Mouse (Mus musculus): ENCODE results near the gene Rnf180. TPM values are rescaled to one million over a fixed set of nuclear protein-coding genes. Genes with fewer than 3 reads are reported as not detected.

The Rnf180 gene
- polyA plus RNA-seq, 1 experiment from 2014 or later, result 8.2 TPM

DNA sequence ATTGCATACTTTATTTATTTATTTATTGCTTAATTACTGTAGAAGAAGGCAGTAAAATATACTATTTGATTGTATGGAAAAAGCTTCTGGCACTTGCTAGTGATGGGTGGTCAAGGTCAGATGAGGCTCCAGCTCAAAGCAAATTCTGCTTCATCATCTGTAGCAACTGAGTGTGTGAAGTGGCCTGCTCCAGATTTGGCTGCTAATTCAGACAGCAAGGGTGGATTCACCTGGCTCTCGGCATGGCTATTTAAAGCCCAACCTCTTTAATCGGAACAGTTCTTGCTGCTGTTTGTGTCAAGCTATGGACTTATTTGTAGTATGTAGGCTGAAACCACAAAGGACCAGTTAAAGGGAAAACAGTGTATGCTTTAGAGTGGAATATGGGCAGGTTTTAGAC is 161.8 kb downstream of the Rnf180 start:
- no peak overlapping the region for H3K27ac ChIP-seq
- no peak overlapping the region for H3K4me3 ChIP-seq (ENCODE audit: inconsistent target)
- 100% methylated on average over 2 of the region's 2 CpGs for WGBS (ENCODE audit: missing documents)
- H3K79me2 ChIP-seq (ENCODE audit: inconsistent target), result no peaks in the 10 kb centered on the region
- no peaks in the 10 kb centered on the region for H3K36me3 ChIP-seq (ENCODE audit: inconsistent target)

DNA sequence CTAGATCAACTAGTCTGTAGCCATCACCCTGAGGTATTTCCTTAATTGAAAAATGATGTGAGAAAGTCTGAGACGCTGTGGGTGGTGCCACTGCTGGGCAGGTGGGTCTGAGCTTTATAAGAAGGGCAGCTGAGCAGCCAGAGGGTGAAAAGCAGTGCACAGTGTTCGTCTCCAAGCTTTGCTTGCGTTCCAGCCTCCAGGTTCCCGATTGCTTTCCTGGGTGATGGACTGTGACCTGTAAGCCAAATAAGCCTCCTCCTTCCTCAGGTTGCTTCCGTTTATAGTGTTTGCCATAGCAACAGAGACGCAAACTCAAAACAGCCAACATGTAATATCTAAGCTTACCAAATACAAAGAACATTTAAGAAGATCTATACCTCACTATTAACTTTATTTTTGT is 162.2 kb downstream of the Rnf180 start:
- Histone ChIP-seq H3K27ac (no peak overlapping the region), H3K36me3 (ENCODE audit: inconsistent target) (no peaks in the 10 kb centered on the region)
- 99% methylated on average over 6 of the region's 6 CpGs for WGBS (ENCODE audit: missing documents)

DNA sequence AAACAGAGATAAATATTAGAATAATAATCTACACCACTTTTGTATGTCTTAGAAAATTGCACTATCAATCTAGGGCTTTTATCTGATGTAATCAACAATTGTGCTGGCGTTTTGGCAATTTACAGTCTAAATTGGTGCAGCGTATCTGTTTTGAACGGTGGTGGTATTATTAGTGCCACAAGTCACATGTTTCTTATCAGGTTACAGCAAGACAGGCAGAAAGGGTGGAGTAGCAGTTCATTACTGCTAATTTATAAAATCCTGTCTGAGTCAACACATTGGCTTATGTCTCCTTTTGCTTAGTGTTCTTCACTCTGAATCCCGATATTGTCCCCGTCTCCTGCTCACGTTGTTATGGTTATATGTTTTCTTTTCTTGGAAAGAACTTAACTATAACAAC is 164.5 kb downstream of the Rnf180 start:
- no peak overlapping the region for H3K4me3 ChIP-seq (ENCODE audit: inconsistent target)
- H3K79me2 ChIP-seq (ENCODE audit: inconsistent target), result no peaks in the 10 kb centered on the region
- no peak overlapping the region for H3K27ac ChIP-seq
- no peaks in the 10 kb centered on the region for H3K36me3 ChIP-seq (ENCODE audit: inconsistent target)
- 90% methylated on average over 6 of the region's 6 CpGs for WGBS (ENCODE audit: missing documents)

More for the DNA sequence above, 162.2 kb downstream of the Rnf180 start:
- H3K79me2 ChIP-seq (ENCODE audit: inconsistent target), result no peaks in the 10 kb centered on the region
- no peak overlapping the region for H3K4me3 ChIP-seq (ENCODE audit: inconsistent target)

DNA sequence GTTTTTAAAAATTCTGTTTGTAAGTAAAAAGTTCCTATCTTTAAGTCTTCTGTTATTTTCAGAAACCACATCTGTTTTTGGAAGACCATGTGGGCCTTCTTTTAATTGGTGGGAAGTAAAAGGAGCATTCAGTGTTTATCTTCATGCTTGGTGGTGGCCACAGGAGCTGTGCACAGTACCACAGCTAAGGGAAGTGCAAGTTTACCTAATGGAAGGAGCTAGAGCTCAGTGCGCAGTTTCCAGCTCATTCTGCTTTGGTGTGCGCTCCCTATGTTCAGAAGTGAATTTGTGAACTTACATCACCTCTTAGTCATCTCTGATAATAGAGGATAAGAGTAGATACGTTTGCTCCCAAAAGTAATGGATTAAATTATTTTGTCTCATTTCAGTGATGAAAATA is 172.5 kb downstream of the Rnf180 start:
- 86% methylated on average over 3 of the region's 3 CpGs for WGBS (ENCODE audit: missing documents)
- Histone ChIP-seq H3K79me2 (ENCODE audit: inconsistent target) (no peaks in the 10 kb centered on the region), H3K36me3 (ENCODE audit: inconsistent target) (no peaks in the 10 kb centered on the region), H3K27ac (no peak overlapping the region), H3K4me3 (ENCODE audit: inconsistent target) (no peak overlapping the region)

DNA sequence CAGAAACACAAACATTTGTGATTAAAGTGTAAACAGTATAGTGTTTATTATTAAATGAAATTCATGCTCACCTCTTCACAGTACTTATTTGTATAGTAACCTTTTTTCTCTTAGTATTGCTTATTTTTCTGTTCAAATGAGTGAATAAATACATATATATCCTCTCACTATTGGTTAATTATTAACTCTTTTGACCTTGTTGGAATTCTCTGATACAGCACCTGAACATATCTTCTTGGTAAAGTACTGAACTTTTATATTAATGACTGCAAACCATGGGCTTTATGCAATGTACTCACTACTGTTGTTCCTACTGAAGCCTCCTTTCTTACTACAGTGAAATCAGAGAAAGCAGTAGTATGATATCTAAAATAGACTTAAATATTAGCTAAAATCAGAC is 173.0 kb downstream of the Rnf180 start:
- Histone ChIP-seq H3K4me3 (ENCODE audit: inconsistent target) (no peak overlapping the region), H3K27ac (no peak overlapping the region), H3K79me2 (ENCODE audit: inconsistent target) (no peaks in the 10 kb centered on the region), H3K36me3 (ENCODE audit: inconsistent target) (no peaks in the 10 kb centered on the region)

DNA sequence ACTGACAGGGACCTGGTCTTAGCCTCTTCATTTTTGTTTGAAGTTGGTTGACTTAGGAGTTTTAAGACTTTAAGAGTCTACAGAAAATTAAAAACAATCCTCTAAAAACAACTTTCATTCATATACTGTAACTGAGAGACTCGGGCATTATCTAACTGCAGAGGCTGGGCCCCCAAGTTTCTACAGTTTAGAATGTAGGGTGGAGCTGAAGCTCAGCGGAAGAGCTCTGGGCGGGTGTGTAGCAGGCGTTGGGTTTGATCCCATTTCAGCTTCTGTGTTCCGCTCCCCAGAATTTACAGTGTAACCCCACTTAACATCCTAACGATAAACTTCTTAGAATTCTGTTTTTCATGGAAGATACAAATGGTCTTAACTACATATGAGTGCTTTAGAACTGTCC is 183.0 kb downstream of the Rnf180 start:
- Histone ChIP-seq H3K79me2 (ENCODE audit: inconsistent target) (no peaks in the 10 kb centered on the region), H3K4me3 (ENCODE audit: inconsistent target) (no peak overlapping the region), H3K36me3 (ENCODE audit: inconsistent target) (no peaks in the 10 kb centered on the region), H3K27ac (no peak overlapping the region)
- WGBS (ENCODE audit: missing documents), result 95% methylated on average over 6 of the region's 6 CpGs

DNA sequence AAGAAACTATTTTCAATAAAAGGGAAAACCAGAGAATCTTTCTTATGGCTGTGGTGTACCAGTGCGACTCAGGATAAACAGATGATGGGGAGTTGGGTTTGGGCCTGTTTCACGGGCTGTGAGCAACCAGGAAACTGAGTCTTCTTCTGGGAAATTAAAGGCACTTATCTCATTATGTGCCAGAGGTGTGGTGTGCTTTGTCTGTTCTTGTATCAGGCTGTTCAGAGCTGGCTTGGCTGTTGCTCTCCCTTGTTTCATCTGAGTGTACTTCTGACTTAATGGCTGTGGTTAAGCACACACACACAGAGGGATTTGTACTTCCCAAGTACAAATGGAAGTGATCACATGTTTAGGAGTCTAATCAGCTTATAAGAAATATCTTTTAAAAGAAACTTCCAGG is 190.2 kb downstream of the Rnf180 start:
- H3K4me3 ChIP-seq (ENCODE audit: inconsistent target), result no peak overlapping the region
- 91% methylated on average over 2 of the region's 2 CpGs for WGBS (ENCODE audit: missing documents)

DNA sequence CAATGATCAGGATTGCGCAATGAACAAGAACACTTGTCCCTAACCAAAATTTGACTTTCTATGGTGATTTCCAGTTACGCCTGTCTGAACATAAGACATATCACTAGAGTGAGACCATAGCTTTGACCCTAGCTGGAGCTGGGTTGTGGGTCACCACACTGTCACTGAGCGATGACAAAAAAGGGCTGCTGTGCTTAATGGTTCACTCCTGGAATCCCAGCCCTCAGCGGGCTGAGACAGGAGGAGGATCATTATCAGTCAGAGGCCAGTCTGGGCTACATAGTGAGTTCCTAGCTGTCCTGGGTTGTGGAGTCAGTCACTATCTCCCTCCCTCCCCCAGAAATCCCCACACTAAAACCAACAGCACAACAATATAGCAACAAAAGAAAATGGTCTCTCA is 193.9 kb downstream of the Rnf180 start:
- H3K79me2 ChIP-seq (ENCODE audit: inconsistent target), result no peaks in the 10 kb centered on the region
- H3K36me3 ChIP-seq (ENCODE audit: inconsistent target), result no peaks in the 10 kb centered on the region
- H3K27ac ChIP-seq, result no peak overlapping the region
- WGBS (ENCODE audit: missing documents), result 95% methylated on average over 4 of the region's 4 CpGs
- no peak overlapping the region for H3K4me3 ChIP-seq (ENCODE audit: inconsistent target)

More for the DNA sequence above, 190.2 kb downstream of the Rnf180 start:
- Histone ChIP-seq H3K79me2 (ENCODE audit: inconsistent target) (no peaks in the 10 kb centered on the region), H3K27ac (no peak overlapping the region), H3K36me3 (ENCODE audit: inconsistent target) (no peaks in the 10 kb centered on the region)

DNA sequence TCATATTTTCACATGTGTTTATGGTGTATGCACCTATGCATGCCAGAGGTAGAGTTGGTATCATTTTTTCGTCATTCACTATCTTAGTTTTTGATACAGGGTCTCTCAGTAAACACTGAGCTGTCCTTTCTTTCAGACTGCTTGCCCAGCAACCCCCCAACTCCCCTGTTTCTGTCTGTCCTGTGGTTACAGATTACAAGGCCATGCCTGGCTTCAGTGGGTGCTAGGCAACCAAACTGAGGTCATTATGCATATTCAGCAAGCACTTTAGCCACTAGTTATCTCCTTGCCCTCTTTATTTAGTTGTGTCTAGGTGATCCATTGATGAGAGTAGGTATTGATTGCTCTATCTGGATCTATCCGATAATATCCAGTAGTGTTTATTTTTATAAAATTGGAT is 198.3 kb downstream of the Rnf180 start:
- WGBS (ENCODE audit: missing documents), result 91% methylated on average over 2 of the region's 2 CpGs
- H3K27ac ChIP-seq, result no peak overlapping the region

DNA sequence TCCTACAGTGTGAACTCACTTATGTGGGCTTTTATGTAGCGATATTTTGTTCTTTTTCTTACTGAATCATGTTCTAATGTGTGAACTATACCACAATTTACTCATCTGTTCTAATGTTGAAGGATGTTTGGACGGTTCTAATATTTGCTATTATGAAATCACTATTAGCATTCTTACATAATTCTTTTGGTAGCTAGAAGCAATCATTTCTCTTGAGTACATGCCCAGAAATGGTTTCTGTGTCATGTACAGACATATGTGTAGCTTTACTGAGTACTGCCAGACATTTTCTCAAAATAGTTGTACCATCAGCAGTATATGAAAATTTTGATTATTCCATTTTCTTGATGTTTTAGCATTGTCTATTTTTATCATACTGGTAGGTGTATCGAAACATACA is 205.3 kb downstream of the Rnf180 start:
- Histone ChIP-seq H3K27ac (no peak overlapping the region), H3K36me3 (ENCODE audit: inconsistent target) (no peaks in the 10 kb centered on the region), H3K79me2 (ENCODE audit: inconsistent target) (no peaks in the 10 kb centered on the region), H3K4me3 (ENCODE audit: inconsistent target) (no peak overlapping the region)
- WGBS (ENCODE audit: missing documents), result 93% methylated on average over 3 of the region's 3 CpGs

More for the DNA sequence above, 198.3 kb downstream of the Rnf180 start:
- Histone ChIP-seq H3K4me3 (ENCODE audit: inconsistent target) (no peak overlapping the region), H3K36me3 (ENCODE audit: inconsistent target) (no peaks in the 10 kb centered on the region), H3K79me2 (ENCODE audit: inconsistent target) (no peaks in the 10 kb centered on the region)

DNA sequence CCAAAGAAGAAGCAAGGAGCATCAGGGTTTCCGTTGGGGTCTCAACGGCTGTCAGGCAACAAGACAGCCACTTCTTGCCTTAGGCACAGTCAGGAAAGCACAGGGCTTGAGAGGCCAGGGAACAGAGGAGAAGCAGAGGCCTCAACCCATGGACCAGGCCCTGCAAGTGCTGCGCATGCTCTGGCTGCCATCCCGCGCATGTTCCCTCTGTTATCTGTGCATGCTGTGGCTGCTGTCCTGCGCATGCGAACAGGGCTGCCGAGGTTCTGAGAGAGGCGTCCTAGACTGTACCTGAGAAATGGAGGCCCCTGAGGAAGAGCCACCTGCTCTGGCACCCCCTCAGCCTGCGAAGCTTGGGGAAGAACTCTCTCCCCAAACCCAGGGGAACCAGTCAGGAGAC is 212.8 kb downstream of the Rnf180 start, which contains the start of gene 4933425L06Rik:
TSS of gene 4933425L06Rik (plus strand) at position 261 of the 400 bp plus-strand sequence.
- H3K27ac ChIP-seq, result no peak within 1 kb of the TSS
- WGBS (ENCODE audit: missing documents), result 93% methylated on average over 10 of the region's 10 CpGs
- H3K79me2 ChIP-seq (ENCODE audit: inconsistent target), result no peaks in the 10 kb centered on the region
- no peak within 1 kb of the TSS for H3K4me3 ChIP-seq (ENCODE audit: inconsistent target)
- H3K36me3 ChIP-seq (ENCODE audit: inconsistent target), result no peaks in the 10 kb centered on the region

Other genes starting within 250 kb of the Rnf180 start
- gene Rgs7bp, start 239.9 kb downstream of the Rnf180 start, polyA plus RNA-seq (2018), result 0.07 to 1.2 TPM (median 0.16 TPM) in 3 replicates
- not detected in 3 replicates for gene 4933425L06Rik, start 212.7 kb downstream of the Rnf180 start, polyA plus RNA-seq (2018)
- not detected in 3 replicates for gene Htr1a, start 148.8 kb upstream of the Rnf180 start, polyA plus RNA-seq (2018)